Comparison of ENCODE assay signal across 18 mouse cellular contexts in the genomic region with DNA sequence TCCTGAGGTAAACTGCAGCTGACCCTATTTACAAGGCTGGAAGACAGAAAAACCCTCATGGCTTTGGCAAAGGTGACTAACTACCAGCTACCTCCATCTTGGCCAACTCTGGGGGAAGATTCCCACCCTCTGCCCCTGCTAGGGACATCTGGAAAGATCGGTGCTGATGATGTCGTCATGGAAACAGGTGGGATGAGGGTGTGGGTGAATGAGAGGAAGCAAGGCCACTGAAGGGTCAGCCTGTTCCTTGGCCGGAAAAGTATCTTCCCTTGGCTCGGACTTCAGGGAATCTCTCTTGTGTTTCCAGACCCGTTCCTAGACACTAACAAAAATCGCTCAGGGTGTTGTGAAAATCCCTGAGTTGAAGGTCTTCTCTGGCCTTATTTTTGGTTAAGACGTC. TPM values are rescaled to one million over a fixed set of nuclear protein-coding genes. Genes with fewer than 3 reads are reported as not detected.
DNase-seq lines count a peak whose midpoint lies in the region; ATAC-seq and TF ChIP-seq lines count a peak whose summit lies in the region.
"Had no signal": no experiment of that assay in that cellular context is flagged by ENCODE, and none has a peak within 500 bp of the region (broad histone marks: within the 10 kb centered on the region; RNA-seq: fewer than 3 reads in every experiment).

No protein-coding gene starts in this region.

- intact Hi-C loops in gastrocnemius, adult 2 months (cut with DNase I), result no loop called here
- intact Hi-C loops in heart, postnatal 14 days (cut with DNase I), result no loop called here

- H3K4me2 ChIP-seq in kidney, postnatal 0 days (ENCODE audit: low read length), result no peak overlapping the region
- no peak overlapping the region for H3K4me2 ChIP-seq in kidney, embryonic 15.5 days
- H3K4me2 ChIP-seq: forebrain, embryonic 12.5 days; limb, embryonic 15.5 days had no signal

- H3K4me3 ChIP-seq in kidney, postnatal 0 days (replicated peaks; ENCODE audit: low read depth, low read length), result no peak overlapping the region
- no peak overlapping the region for H3K4me3 ChIP-seq in kidney, embryonic 15.5 days (replicated peaks)
- no peak overlapping the region for H3K4me3 ChIP-seq in gastrocnemius, adult 2 months
- H3K4me3 ChIP-seq: forebrain, embryonic 12.5 days; limb, embryonic 15.5 days had no signal

- no peak overlapping the region for H3K27ac ChIP-seq in kidney, postnatal 0 days
- no peak overlapping the region for H3K27ac ChIP-seq in kidney, embryonic 15.5 days
- H3K27ac ChIP-seq in gastrocnemius, adult 2 months, result peak overlapping the region; percentile 65
- H3K27ac ChIP-seq: forebrain, embryonic 12.5 days; limb, embryonic 15.5 days had no signal

- DNase-seq in gastrocnemius, adult 18-20 months (ENCODE audit: low spot score), result peak; percentile 61
- DNase-seq in gastrocnemius, postnatal 4 days (ENCODE audit: low spot score in 2 of 2), result no peak
- no peak for DNase-seq in kidney, postnatal 0 days (ENCODE audit: low spot score)
- DNase-seq in gastrocnemius, adult 2 months, result peak; percentile 71
- DNase-seq in heart, postnatal 14 days, result peak; percentile 30 to 45
- no peak for DNase-seq in MN1 (ENCODE audit: low spot score)
- no peak for DNase-seq in cerebellum, postnatal 14 days
- DNase-seq: adrenal gland, adult 2 months; cerebellum, postnatal 10 days; liver, postnatal 0 days; lung, postnatal 14 days; right cerebral cortex, adult 18-20 months; thymus, postnatal 36 days had no signal

- H3K4me1 ChIP-seq in kidney, postnatal 0 days (replicated peaks; ENCODE audit: insufficient read depth, low read length), result no peaks in the 10 kb centered on the region
- peaks cover 15% of the 10 kb centered on the region for H3K4me1 ChIP-seq in kidney, embryonic 15.5 days
- H3K4me1 ChIP-seq: limb, embryonic 15.5 days had no signal

- 52% methylated on average over 7 of the region's 7 CpGs for WGBS in kidney, postnatal 0 days
- 56% methylated on average over 7 of the region's 7 CpGs for WGBS in kidney, embryonic 15.5 days

- H3K36me3 ChIP-seq in kidney, postnatal 0 days (ENCODE audit: insufficient read depth, low read length), result no peaks in the 10 kb centered on the region
- H3K36me3 ChIP-seq in kidney, embryonic 15.5 days, result no peaks in the 10 kb centered on the region

- no peaks in the 10 kb centered on the region for H3K27me3 ChIP-seq in kidney, postnatal 0 days (ENCODE audit: insufficient read depth, low read length)
- no peaks in the 10 kb centered on the region for H3K27me3 ChIP-seq in kidney, embryonic 15.5 days
- H3K27me3 ChIP-seq: forebrain, embryonic 12.5 days; limb, embryonic 15.5 days had no signal

- H3K9me3 ChIP-seq in kidney, postnatal 0 days (replicated peaks; ENCODE audit: low read length), result no peaks in the 10 kb centered on the region
- no peaks in the 10 kb centered on the region for H3K9me3 ChIP-seq in kidney, embryonic 15.5 days (replicated peaks)
- H3K9me3 ChIP-seq: forebrain, embryonic 12.5 days; limb, embryonic 15.5 days had no signal

- H3K9ac ChIP-seq in kidney, postnatal 0 days (ENCODE audit: low read depth, low read length), result 0 out of 2 replicates have a peak overlapping the region, but pooled peaks have one; percentile 4
- H3K9ac ChIP-seq in kidney, embryonic 15.5 days, result no peak overlapping the region
- H3K9ac ChIP-seq: forebrain, embryonic 12.5 days; limb, embryonic 15.5 days; liver, postnatal 0 days had no signal

- no peak for ATAC-seq in kidney, postnatal 0 days (replicated peaks; ENCODE audit: low FRiP score, low read depth)
- ATAC-seq in kidney, embryonic 15.5 days (replicated peaks; ENCODE audit: low FRiP score), result no peak
- ATAC-seq: inflammation-experienced regulatory T-cells, adult 6 months; liver, postnatal 0 days had no signal

- no peak for TF ChIP-seq CTCF in kidney, postnatal 0 days (IDR thresholded peaks at IDR 0.05; ENCODE audit: low read depth)
- TF ChIP-seq CTCF in gastrocnemius, adult 2 months (IDR thresholded peaks at IDR 0.05), result no peak

RNA-seq across cellular contexts. Expression of a gene that starts 11.7 kb away (rescaled TPM):
- total RNA-seq in gastrocnemius, adult 18-20 months (2021), result under 1 TPM; 0.07 to 0.12 TPM
- total RNA-seq in gastrocnemius, postnatal 4 days (2021), result 1 to 10 TPM; 1.3 to 2.0 TPM
- 0.32 and 0.43 TPM in 2 replicates for polyA plus RNA-seq in kidney, postnatal 0 days (2015; fragmentation: Nextera tagmentation; extraction: Ambion mirVana)
- 0.41 and 0.56 TPM in 2 replicates for polyA plus RNA-seq in kidney, embryonic 15.5 days (2015; fragmentation: Nextera tagmentation; extraction: Ambion mirVana)
- under 1 TPM; 0.08 to 0.14 TPM for total RNA-seq in gastrocnemius, adult 2 months (2021)
- under 1 TPM; 0.27 to 0.60 TPM for total RNA-seq in heart, postnatal 14 days (2021)
- total RNA-seq: megakaryocyte-erythroid progenitor cell, adult 5-6 weeks had no signal
- polyA plus RNA-seq: inflammation-experienced regulatory T-cells, adult 6 months had no signal

RNA-seq across cellular contexts. Expression of a gene that starts 40.3 kb away (rescaled TPM):
- total RNA-seq in gastrocnemius, adult 18-20 months (2021), result 10 to 100 TPM; 15.6 to 16.7 TPM
- total RNA-seq in gastrocnemius, postnatal 4 days (2021), result 100 to 1,000 TPM; 101 to 108 TPM
- 22.6 and 25.3 TPM in 2 replicates for polyA plus RNA-seq in kidney, postnatal 0 days (2015; fragmentation: Nextera tagmentation; extraction: Ambion mirVana)
- polyA plus RNA-seq in kidney, embryonic 15.5 days (2015; fragmentation: Nextera tagmentation; extraction: Ambion mirVana), result 15.2 and 15.8 TPM in 2 replicates
- total RNA-seq in gastrocnemius, adult 2 months (2021), result 10 to 100 TPM; 15.7 to 17.4 TPM
- total RNA-seq in heart, postnatal 14 days (2021), result 10 to 100 TPM; 11.3 to 13.4 TPM

RNA-seq across cellular contexts. Expression of a gene that starts 47.2 kb away (rescaled TPM):
- 100 to 1,000 TPM; 619 to 713 TPM for total RNA-seq in gastrocnemius, adult 18-20 months (2021)
- 1,000 to 10,000 TPM; 1,199 to 1,226 TPM for total RNA-seq in gastrocnemius, postnatal 4 days (2021)
- polyA plus RNA-seq in kidney, postnatal 0 days (2015; fragmentation: Nextera tagmentation; extraction: Ambion mirVana), result 1,186 and 1,429 TPM in 2 replicates
- 1,080 and 1,196 TPM in 2 replicates for polyA plus RNA-seq in kidney, embryonic 15.5 days (2015; fragmentation: Nextera tagmentation; extraction: Ambion mirVana)
- total RNA-seq in gastrocnemius, adult 2 months (2021), result 100 to 1,000 TPM; 544 to 670 TPM
- 100 to 1,000 TPM; 606 to 649 TPM for total RNA-seq in heart, postnatal 14 days (2021)

RNA-seq across cellular contexts. Expression of a gene that starts 49.7 kb away (rescaled TPM):
- 1 to 10 TPM in 1 of 2 experiments, under 1 TPM in 1; 0.57 to 1.1 TPM for total RNA-seq in gastrocnemius, adult 18-20 months (2021)
- 1 to 10 TPM; 3.4 to 5.6 TPM for total RNA-seq in gastrocnemius, postnatal 4 days (2021)
- 0.06 and 0.11 TPM in 2 replicates for polyA plus RNA-seq in kidney, postnatal 0 days (2015; fragmentation: Nextera tagmentation; extraction: Ambion mirVana)
- polyA plus RNA-seq in kidney, embryonic 15.5 days (2015; fragmentation: Nextera tagmentation; extraction: Ambion mirVana), result 0.09 TPM in 2 replicates
- total RNA-seq in gastrocnemius, adult 2 months (2021), result under 1 TPM; 0.54 to 0.56 TPM
- 1 to 10 TPM in 1 of 2 experiments, under 1 TPM in 1; 0.27 to 1.3 TPM for total RNA-seq in heart, postnatal 14 days (2021)
- total RNA-seq: megakaryocyte-erythroid progenitor cell, adult 5-6 weeks had no signal

Comparison
In these comparisons a context has a peak if more than half of its experiments do, and no peak if none do; other contexts are left out.
1. DNase-seq: peak in gastrocnemius, adult 18-20 months (single experiment), gastrocnemius, adult 2 months (single experiment) and heart, postnatal 14 days (2 of 2); none in gastrocnemius, postnatal 4 days (0 of 2), kidney, postnatal 0 days (single experiment), MN1 (single experiment) and cerebellum, postnatal 14 days (0 of 2).
2. RNA of a gene that starts 40.3 kb away (total RNA-seq): 101 to 108 TPM in gastrocnemius, postnatal 4 days; 15.7 to 17.4 TPM in gastrocnemius, adult 2 months, 15.6 to 16.7 TPM in gastrocnemius, adult 18-20 months and 11.3 to 13.4 TPM in heart, postnatal 14 days; every median in the first group is over 4 times any median in the second.